Mouse (Mus musculus) duodenum, adult 2 months (tissue): ENCODE data around the gene Gm16442. TPM values are rescaled to one million over a fixed set of nuclear protein-coding genes. Genes with fewer than 3 reads are reported as not detected.

Source experiments
- polyA plus RNA-seq: library from polyadenylated mRNA; depleted of rRNA; stranded (reverse); fragments of >200 nt; gene quantifications from 2 replicates; pipeline ENCODE4 v1.2.3, GENCODE M21; 2012; ENCODE audit warnings: low replicate concordance; rRNA removed

The Gm16442 gene
- polyA plus RNA-seq: not detected in 2 replicates

DNA sequence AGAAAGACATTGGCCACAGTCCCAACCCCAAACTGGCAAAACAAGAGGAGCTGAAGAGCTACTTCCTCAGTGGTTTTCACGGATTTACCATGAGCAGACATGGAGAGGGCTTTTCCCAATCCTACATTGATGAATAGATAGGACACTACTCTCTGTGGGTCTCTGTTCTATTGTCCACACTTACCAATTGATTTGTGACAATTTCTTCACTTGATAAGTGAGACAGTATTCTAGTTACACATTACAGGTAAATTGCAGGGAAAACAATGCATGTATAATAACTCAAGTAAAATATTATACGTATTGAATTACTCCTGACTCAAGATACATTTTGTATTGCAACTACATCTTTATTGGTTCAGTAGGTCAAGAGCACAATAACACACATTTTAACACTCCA, at the start of gene Gm16442:
TSS of gene Gm16442 (minus strand) at position 101 of the 400 bp plus-strand sequence.

DNA sequence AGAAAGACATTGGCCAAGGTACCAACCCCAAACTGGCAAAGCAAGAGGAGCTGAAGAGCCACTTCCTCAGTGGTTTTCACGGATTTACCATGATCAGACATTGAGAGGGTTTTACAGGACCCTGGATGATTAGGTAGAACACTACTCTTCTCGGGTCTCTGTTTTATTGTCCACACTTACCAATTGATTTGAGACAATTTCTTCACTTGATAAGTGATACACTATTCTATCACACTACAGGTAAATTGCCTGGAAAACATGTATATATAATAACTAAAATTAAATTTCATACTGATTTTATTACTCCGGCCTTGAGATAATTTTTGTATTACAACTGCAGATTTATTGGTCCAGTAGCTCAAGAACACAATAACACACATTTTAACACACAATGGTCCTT, 45.9 kb upstream of the Gm16442 start, which contains the start of gene Vmn1r94:
TSS of gene Vmn1r94 (minus strand) at position 101 of the 400 bp plus-strand sequence.

GRCm38 (mm10) chr7:20138988-20139387, 16.6 kb upstream of the Gm16442 start, which contains the start of gene Vmn1r93:
Vmn1r93 (minus strand) TSS chr7:20139088.

DNA sequence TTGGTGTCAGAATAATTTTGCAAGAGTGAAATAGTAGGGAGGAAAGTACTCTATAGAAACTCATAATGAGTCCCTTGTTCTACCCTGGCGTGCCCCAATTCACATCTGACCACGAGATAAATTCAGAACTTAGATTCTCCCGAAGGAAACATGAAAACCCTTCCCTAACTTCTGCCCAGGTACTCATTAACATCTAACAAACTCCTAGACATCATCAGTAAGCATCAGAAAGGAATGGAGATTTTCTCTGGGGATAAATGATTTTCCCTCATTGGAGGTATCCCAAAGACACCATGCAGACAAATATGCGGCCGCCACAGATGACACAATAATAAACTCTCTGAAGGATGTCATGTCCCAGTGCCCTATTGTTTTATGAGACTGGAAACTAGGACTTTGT, 23.0 kb downstream of the Gm16442 start, which contains the start of gene Vmn1r91:
TSS of gene Vmn1r91 (plus strand) at position 301 of the 400 bp plus-strand sequence.

Other genes starting within 250 kb of the Gm16442 start
- gene Ceacam19, start 234.6 kb downstream of the Gm16442 start, polyA plus RNA-seq: 0.05 TPM in 1 of 2 replicates, not detected in the other
- gene Pvr, start 201.4 kb downstream of the Gm16442 start, polyA plus RNA-seq: 7.0 TPM in 2 replicates
- 125 and 289 TPM in 2 replicates for gene Igsf23, start 171.8 kb downstream of the Gm16442 start, polyA plus RNA-seq
- 19.7 and 71.0 TPM in 2 replicates for gene Ceacam20, start 157.2 kb downstream of the Gm16442 start, polyA plus RNA-seq
- 1.9 and 2.2 TPM in 2 replicates for gene Nlrp9b, start 131.1 kb downstream of the Gm16442 start, polyA plus RNA-seq
- 0.02 and 0.05 TPM in 2 replicates for gene Vmn1r91, start 22.9 kb downstream of the Gm16442 start, polyA plus RNA-seq
- not detected in 2 replicates for gene Vmn1r93, start 16.5 kb upstream of the Gm16442 start, polyA plus RNA-seq
- not detected in 2 replicates for gene Vmn1r94, start 45.8 kb upstream of the Gm16442 start, polyA plus RNA-seq
- gene Vmn1r95, start 71.1 kb upstream of the Gm16442 start, polyA plus RNA-seq: not detected in 2 replicates
- not detected in 2 replicates for gene Gm6164, start 83.0 kb upstream of the Gm16442 start, polyA plus RNA-seq
- gene Gm4498, start 111.2 kb upstream of the Gm16442 start, polyA plus RNA-seq: not detected in 2 replicates
- gene Gm5890, start 140.3 kb upstream of the Gm16442 start, polyA plus RNA-seq: not detected in 2 replicates
- not detected in 2 replicates for gene Gm4133, start 211.5 kb upstream of the Gm16442 start, polyA plus RNA-seq